Mouse (Mus musculus): ENCODE data around the gene Fam3a. TPM values are rescaled to one million over a fixed set of nuclear protein-coding genes. Genes with fewer than 3 reads are reported as not detected.

Fam3a gene
- polyA plus RNA-seq, 1 experiment from 2014 or later = 36.9 TPM

- H3K36me3 ChIP-seq (ENCODE audit: insufficient read depth, low read length) = no peaks in the 10 kb centered on the region
- H3K27ac ChIP-seq (ENCODE audit: low read length) = no peak overlapping the region
- no peaks in the 10 kb centered on the region for H3K4me1 ChIP-seq (ENCODE audit: insufficient read depth, low read depth, low read length)
- no peak for TF ChIP-seq CTCF (IDR thresholded peaks at IDR 0.05)
- TF ChIP-seq EP300 (IDR thresholded peaks at IDR 0.05) = no peak
- H3K4me2 ChIP-seq (replicated peaks; ENCODE audit: low read depth, low read length) = no peak overlapping the region
- WGBS = 63% methylated on average over 1 of the region's 1 CpGs
- H3K27me3 ChIP-seq (replicated peaks; ENCODE audit: insufficient read depth, low read length) = no peaks in the 10 kb centered on the region
- DNase-seq (ENCODE audit: low spot score) = no peak
- no peaks in the 10 kb centered on the region for H3K9me3 ChIP-seq (ENCODE audit: low read length)
- H3K9ac ChIP-seq (replicated peaks; ENCODE audit: low read depth) = no peak overlapping the region
- ATAC-seq = no peak
- H3K4me3 ChIP-seq (ENCODE audit: low read depth, low read length) = no peak overlapping the region
Measured at GRCm38 (mm10) chrX:74426256-74426655, 33.2 kb upstream of the Fam3a start.

GRCm38 (mm10) chrX:74425195-74425594, 32.1 kb upstream of the Fam3a start:
- H3K9ac ChIP-seq (replicated peaks; ENCODE audit: low read depth) = no peak overlapping the region
- no peaks in the 10 kb centered on the region for H3K27me3 ChIP-seq (replicated peaks; ENCODE audit: insufficient read depth, low read length)
- H3K4me1 ChIP-seq (ENCODE audit: insufficient read depth, low read depth, low read length) = no peaks in the 10 kb centered on the region
- 0 out of 2 replicates have a peak, but pooled peaks have one; percentile 16 for TF ChIP-seq EP300 (IDR thresholded peaks at IDR 0.05)
- no peak for TF ChIP-seq CTCF (IDR thresholded peaks at IDR 0.05)
- no peak overlapping the region for H3K4me3 ChIP-seq (ENCODE audit: low read depth, low read length)
- H3K9me3 ChIP-seq (ENCODE audit: low read length) = no peaks in the 10 kb centered on the region
- ATAC-seq (no peak; the same call in 1 of the 2 replicates), DNase-seq (ENCODE audit: low spot score) (peak; percentile 57)
- WGBS = 64% methylated on average over 4 of the region's 4 CpGs
- no peak overlapping the region for H3K27ac ChIP-seq (ENCODE audit: low read length)
- H3K4me2 ChIP-seq (replicated peaks; ENCODE audit: low read depth, low read length) = no peak overlapping the region
- no peaks in the 10 kb centered on the region for H3K36me3 ChIP-seq (ENCODE audit: insufficient read depth, low read length)

GRCm38 (mm10) chrX:74424443-74424842, 31.4 kb upstream of the Fam3a start:
- Histone ChIP-seq H3K9me3 (ENCODE audit: low read length) (no peaks in the 10 kb centered on the region), H3K4me2 (replicated peaks; ENCODE audit: low read depth, low read length) (no peak overlapping the region), H3K27ac (ENCODE audit: low read length) (0 out of 2 replicates have a peak overlapping the region, but pooled peaks have one; percentile 33), H3K4me3 (ENCODE audit: low read depth, low read length) (no peak overlapping the region), H3K4me1 (ENCODE audit: insufficient read depth, low read depth, low read length) (no peaks in the 10 kb centered on the region), H3K9ac (replicated peaks; ENCODE audit: low read depth) (no peak overlapping the region), H3K27me3 (replicated peaks; ENCODE audit: insufficient read depth, low read length) (no peaks in the 10 kb centered on the region), H3K36me3 (ENCODE audit: insufficient read depth, low read length) (no peaks in the 10 kb centered on the region)
- peak; percentile 55 for DNase-seq (ENCODE audit: low spot score)
- TF ChIP-seq EP300 (IDR thresholded peaks at IDR 0.05) (no peak), CTCF (IDR thresholded peaks at IDR 0.05) (no peak)
- peak; percentile 29 for ATAC-seq

- ATAC-seq (peak; percentile 74), DNase-seq (ENCODE audit: low spot score) (peak; percentile 84)
- Histone ChIP-seq H3K27me3 (replicated peaks; ENCODE audit: insufficient read depth, low read length) (no peaks in the 10 kb centered on the region), H3K27ac (ENCODE audit: low read length) (no peak overlapping the region), H3K4me1 (ENCODE audit: insufficient read depth, low read depth, low read length) (no peaks in the 10 kb centered on the region), H3K4me2 (replicated peaks; ENCODE audit: low read depth, low read length) (no peak overlapping the region), H3K9me3 (ENCODE audit: low read length) (no peaks in the 10 kb centered on the region), H3K36me3 (ENCODE audit: insufficient read depth, low read length) (no peaks in the 10 kb centered on the region), H3K4me3 (ENCODE audit: low read depth, low read length) (no peak overlapping the region), H3K9ac (replicated peaks; ENCODE audit: low read depth) (no peak overlapping the region)
- peak; percentile 37; the same call in 1 of the 2 replicates for TF ChIP-seq EP300 (IDR thresholded peaks at IDR 0.05)
- peak; percentile 96 for TF ChIP-seq CTCF (IDR thresholded peaks at IDR 0.05)
Measured at GRCm38 (mm10) chrX:74413377-74413776, 20.3 kb upstream of the Fam3a start.

GRCm38 (mm10) chrX:74408340-74408739, 15.3 kb upstream of the Fam3a start:
- no peak overlapping the region for H3K27ac ChIP-seq (ENCODE audit: low read length)
- no peak overlapping the region for H3K4me2 ChIP-seq (replicated peaks; ENCODE audit: low read depth, low read length)
- H3K4me3 ChIP-seq (ENCODE audit: low read depth, low read length) = no peak overlapping the region
- H3K27me3 ChIP-seq (replicated peaks; ENCODE audit: insufficient read depth, low read length) = no peaks in the 10 kb centered on the region
- no peaks in the 10 kb centered on the region for H3K9me3 ChIP-seq (ENCODE audit: low read length)
- H3K9ac ChIP-seq (replicated peaks; ENCODE audit: low read depth) = no peak overlapping the region
- no peaks in the 10 kb centered on the region for H3K36me3 ChIP-seq (ENCODE audit: insufficient read depth, low read length)
- WGBS = 63% methylated on average over 2 of the region's 2 CpGs
- no peak for DNase-seq (ENCODE audit: low spot score)
- TF ChIP-seq EP300 (IDR thresholded peaks at IDR 0.05) (no peak), CTCF (IDR thresholded peaks at IDR 0.05) (no peak)
- no peak for ATAC-seq
- no peaks in the 10 kb centered on the region for H3K4me1 ChIP-seq (ENCODE audit: insufficient read depth, low read depth, low read length)

GRCm38 (mm10) chrX:74400136-74400535, 7.1 kb upstream of the Fam3a start:
- H3K4me2 ChIP-seq (replicated peaks; ENCODE audit: low read depth, low read length) = no peak overlapping the region
- no peaks in the 10 kb centered on the region for H3K27me3 ChIP-seq (replicated peaks; ENCODE audit: insufficient read depth, low read length)
- H3K4me1 ChIP-seq (ENCODE audit: insufficient read depth, low read depth, low read length) = no peaks in the 10 kb centered on the region
- H3K27ac ChIP-seq (ENCODE audit: low read length) = no peak overlapping the region
- no peaks in the 10 kb centered on the region for H3K9me3 ChIP-seq (ENCODE audit: low read length)
- WGBS = 76% methylated on average over 3 of the region's 3 CpGs
- no peak for ATAC-seq
- no peaks in the 10 kb centered on the region for H3K36me3 ChIP-seq (ENCODE audit: insufficient read depth, low read length)
- no peak overlapping the region for H3K4me3 ChIP-seq (ENCODE audit: low read depth, low read length)
- no peak for DNase-seq (ENCODE audit: low spot score)
- TF ChIP-seq CTCF (IDR thresholded peaks at IDR 0.05) = no peak
- no peak for TF ChIP-seq EP300 (IDR thresholded peaks at IDR 0.05)
- no peak overlapping the region for H3K9ac ChIP-seq (replicated peaks; ENCODE audit: low read depth)

- Histone ChIP-seq H3K4me3 (ENCODE audit: low read depth, low read length) (no peak overlapping the region), H3K27me3 (replicated peaks; ENCODE audit: insufficient read depth, low read length) (no peaks in the 10 kb centered on the region), H3K4me2 (replicated peaks; ENCODE audit: low read depth, low read length) (no peak overlapping the region), H3K27ac (ENCODE audit: low read length) (no peak overlapping the region), H3K4me1 (ENCODE audit: insufficient read depth, low read depth, low read length) (no peaks in the 10 kb centered on the region), H3K9ac (replicated peaks; ENCODE audit: low read depth) (no peak overlapping the region), H3K36me3 (ENCODE audit: insufficient read depth, low read length) (no peaks in the 10 kb centered on the region), H3K9me3 (ENCODE audit: low read length) (no peaks in the 10 kb centered on the region)
- no peak for ATAC-seq
- no peak for TF ChIP-seq CTCF (IDR thresholded peaks at IDR 0.05)
- no peak for DNase-seq (ENCODE audit: low spot score)
Measured at GRCm38 (mm10) chrX:74388153-74388552, 4.9 kb downstream of the Fam3a start.

All from lung, postnatal 0 days (tissue).